Mouse (Mus musculus): ENCODE measurements around the gene Slco1a6. TPM values are rescaled to one million over a fixed set of nuclear protein-coding genes. Genes with fewer than 3 reads are reported as not detected.

Slco1a6 gene
- polyA plus RNA-seq, 1 experiment from 2014 or later: not detected

Other genes with a start within 250 kb of the Slco1a6 start
- not detected in 2 replicates for gene Gm6614, start 197.1 kb downstream of the Slco1a6 start, polyA plus RNA-seq (2016; fragmentation: Nextera tagmentation; extraction: Ambion mirVana)
- 0.23 and 0.36 TPM in 2 replicates for gene Iapp, start 89.9 kb upstream of the Slco1a6 start, polyA plus RNA-seq (2016; fragmentation: Nextera tagmentation; extraction: Ambion mirVana)
- gene Slco1a5, start 114.5 kb upstream of the Slco1a6 start, polyA plus RNA-seq (2016; fragmentation: Nextera tagmentation; extraction: Ambion mirVana): 0.22 TPM in 2 replicates
- 24.1 and 25.5 TPM in 2 replicates for gene Pyroxd1, start 137.1 kb upstream of the Slco1a6 start, polyA plus RNA-seq (2016; fragmentation: Nextera tagmentation; extraction: Ambion mirVana)
- 42.1 and 45.2 TPM in 2 replicates for gene Recql, start 178.6 kb upstream of the Slco1a6 start, polyA plus RNA-seq (2016; fragmentation: Nextera tagmentation; extraction: Ambion mirVana)
- 93.1 and 95.5 TPM in 2 replicates for gene Golt1b, start 178.7 kb upstream of the Slco1a6 start, polyA plus RNA-seq (2016; fragmentation: Nextera tagmentation; extraction: Ambion mirVana)
- 0.46 and 1.0 TPM in 2 replicates for gene Spx, start 204.9 kb upstream of the Slco1a6 start, polyA plus RNA-seq (2016; fragmentation: Nextera tagmentation; extraction: Ambion mirVana)

Measured in forebrain, embryonic 12.5 days (tissue).